Comparison of ENCODE assay signal across 10 mouse cellular contexts in the genomic region with DNA sequence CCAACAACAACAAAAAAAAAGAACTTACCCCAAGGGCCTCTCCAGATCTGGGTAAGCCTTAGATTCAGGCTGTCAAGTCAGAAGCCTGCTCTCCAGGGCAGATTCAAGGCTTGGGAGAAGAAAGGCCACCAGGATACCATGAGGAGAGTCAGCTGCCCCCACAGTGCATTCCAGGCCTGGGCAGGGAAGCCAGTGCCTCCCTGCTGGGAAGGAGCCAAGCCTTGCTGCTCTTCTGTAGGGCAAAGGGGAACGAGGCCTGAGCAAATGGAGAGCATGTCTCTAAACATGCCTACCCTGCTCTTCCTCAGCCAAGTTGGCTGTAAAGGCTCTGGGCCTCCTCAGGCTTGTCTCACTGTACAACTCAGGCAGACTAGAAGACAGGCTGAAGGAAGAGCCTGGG. TPM values are rescaled to one million over a fixed set of nuclear protein-coding genes. Genes with fewer than 3 reads are reported as not detected.
DNase-seq lines count a peak whose midpoint lies in the region; ATAC-seq lines count a peak whose summit lies in the region.
"Had no signal": no experiment of that assay in that cellular context is flagged by ENCODE, and none has a peak within 500 bp of the region (broad histone marks: within the 10 kb centered on the region; RNA-seq: fewer than 3 reads in every experiment).

No protein-coding gene starts in this region.

- H3K4me1 ChIP-seq in brown adipose tissue, adult 24 weeks (ENCODE audit: control insufficient read depth, insufficient read depth, insufficient read length, low read length), result 0 out of 2 replicates have a peak, but pooled peaks cover 4% of the 10 kb centered on the region
- H3K4me1 ChIP-seq in limb, embryonic 10.5 days, result no peaks in the 10 kb centered on the region
- H3K4me1 ChIP-seq: limb, embryonic 13.5 days had no signal

- intact Hi-C loops in left cerebral cortex, postnatal 4 days (cut with DNase I), result no loop called here
- intact Hi-C loops in left cerebral cortex, postnatal 14 days (cut with DNase I), result no loop called here
- intact Hi-C loops in heart, postnatal 25 days (cut with DNase I), result no loop called here

- peak overlapping the region; percentile 61 for H3K4me3 ChIP-seq in brown adipose tissue, adult 24 weeks (ENCODE audit: insufficient read depth, low read depth, low read length)
- no peak overlapping the region for H3K4me3 ChIP-seq in limb, embryonic 10.5 days
- H3K4me3 ChIP-seq: limb, embryonic 13.5 days had no signal

- peaks cover 13% of the 10 kb centered on the region for H3K36me3 ChIP-seq in limb, embryonic 10.5 days

- H3K27ac ChIP-seq in brown adipose tissue, adult 24 weeks (replicated peaks; ENCODE audit: low read depth, low read length), result peak overlapping the region; percentile 98
- H3K27ac ChIP-seq in limb, embryonic 10.5 days, result no peak overlapping the region
- H3K27ac ChIP-seq: limb, embryonic 13.5 days had no signal

- no peaks in the 10 kb centered on the region for H3K9me3 ChIP-seq in limb, embryonic 10.5 days (replicated peaks)
- H3K9me3 ChIP-seq: limb, embryonic 13.5 days had no signal

- H3K27me3 ChIP-seq in limb, embryonic 10.5 days (ENCODE audit: low read depth, poor library complexity, severe bottlenecking), result no peaks in the 10 kb centered on the region
- H3K27me3 ChIP-seq: limb, embryonic 13.5 days had no signal

- WGBS in limb, embryonic 10.5 days, result 58% methylated on average over 1 of the region's 1 CpGs

- ATAC-seq in frontal cortex, adult (ENCODE audit: low TSS enrichment), result no peak

- DNase-seq in left cerebral cortex, postnatal 4 days, result peak; percentile 27
- no peak for DNase-seq in left cerebral cortex, postnatal 14 days (ENCODE audit: low spot score in 2 of 2)
- DNase-seq in heart, postnatal 25 days (ENCODE audit: low spot score), result peak; percentile 25
- DNase-seq in lung, postnatal 4 days, result peak; percentile 59 to 72
- DNase-seq in left cerebral cortex, adult 8-10 months (ENCODE audit: low spot score in 2 of 2), result no peak
- DNase-seq in limb, embryonic 10.5 days (ENCODE audit: low spot score), result no peak

RNA-seq across cellular contexts. Expression of a gene that starts 1.9 kb away (rescaled TPM):
- total RNA-seq in left cerebral cortex, postnatal 4 days (2021), result under 1 TPM in 1 of 2 experiments, not detected in 1; 0.28 TPM
- total RNA-seq in left cerebral cortex, postnatal 14 days (2021), result 1 to 10 TPM; 1.2 to 1.7 TPM
- 61.6 and 107 TPM in 2 replicates for polyA plus RNA-seq in brown adipose tissue, adult 24 weeks (2012; ENCODE audit: insufficient read depth, insufficient read length, missing spikeins)
- 10 to 100 TPM; 40.6 to 49.9 TPM for total RNA-seq in heart, postnatal 25 days (2021)
- 1 to 10 TPM; 2.8 to 5.7 (median 3.3) TPM for total RNA-seq in left cerebral cortex, adult 8-10 months (2022)
- not detected in 2 replicates for polyA plus RNA-seq in limb, embryonic 10.5 days (2016; fragmentation: Nextera tagmentation; extraction: Ambion mirVana)
- total RNA-seq: MEL had no signal

RNA-seq across cellular contexts. Expression of a gene that starts 18.5 kb away (rescaled TPM):
- total RNA-seq in left cerebral cortex, postnatal 4 days (2021), result 10 to 100 TPM; 46.2 to 47.2 TPM
- 10 to 100 TPM; 67.7 to 85.6 TPM for total RNA-seq in left cerebral cortex, postnatal 14 days (2021)
- polyA plus RNA-seq in brown adipose tissue, adult 24 weeks (2012; ENCODE audit: insufficient read depth, insufficient read length, missing spikeins), result 54.8 and 55.8 TPM in 2 replicates
- 100 to 1,000 TPM; 426 to 460 TPM for total RNA-seq in heart, postnatal 25 days (2021)
- total RNA-seq in left cerebral cortex, adult 8-10 months (2022), result 100 to 1,000 TPM in 1 of 4 experiments, 10 to 100 TPM in 3; 63.3 to 124 (median 79.8) TPM
- 98.8 and 126 TPM in 2 replicates for polyA plus RNA-seq in limb, embryonic 10.5 days (2016; fragmentation: Nextera tagmentation; extraction: Ambion mirVana)

RNA-seq across cellular contexts. Expression of a gene that starts 40.1 kb away (rescaled TPM):
- total RNA-seq in left cerebral cortex, postnatal 4 days (2021), result under 1 TPM; 0.38 to 0.62 TPM
- total RNA-seq in left cerebral cortex, postnatal 14 days (2021), result under 1 TPM; 0.36 to 0.66 TPM
- 2.6 and 2.7 TPM in 2 replicates for polyA plus RNA-seq in brown adipose tissue, adult 24 weeks (2012; ENCODE audit: insufficient read depth, insufficient read length, missing spikeins)
- not detected for total RNA-seq in heart, postnatal 25 days (2021)
- total RNA-seq in left cerebral cortex, adult 8-10 months (2022), result 1 to 10 TPM in 1 of 4 experiments, under 1 TPM in 3; 0.48 to 1.1 (median 0.79) TPM
- polyA plus RNA-seq in limb, embryonic 10.5 days (2016; fragmentation: Nextera tagmentation; extraction: Ambion mirVana), result 0.13 and 0.24 TPM in 2 replicates

Comparison
In these comparisons a context has a peak if more than half of its experiments do, and no peak if none do; other contexts are left out.
1. DNase-seq: peak in left cerebral cortex, postnatal 4 days (single experiment), heart, postnatal 25 days (single experiment) and lung, postnatal 4 days (2 of 2); none in left cerebral cortex, postnatal 14 days (0 of 2), left cerebral cortex, adult 8-10 months (0 of 2) and limb, embryonic 10.5 days (single experiment).
2. RNA of a gene that starts 1.9 kb away (total RNA-seq): 40.6 to 49.9 TPM in heart, postnatal 25 days; 2.8 to 5.7 TPM in left cerebral cortex, adult 8-10 months, 1.2 to 1.7 TPM in left cerebral cortex, postnatal 14 days and 0.28 TPM in left cerebral cortex, postnatal 4 days; every median in the first group is over 4 times any median in the second.